Mouse (Mus musculus): ENCODE data around the gene Ankfy1.

The Ankfy1 gene

DNA sequence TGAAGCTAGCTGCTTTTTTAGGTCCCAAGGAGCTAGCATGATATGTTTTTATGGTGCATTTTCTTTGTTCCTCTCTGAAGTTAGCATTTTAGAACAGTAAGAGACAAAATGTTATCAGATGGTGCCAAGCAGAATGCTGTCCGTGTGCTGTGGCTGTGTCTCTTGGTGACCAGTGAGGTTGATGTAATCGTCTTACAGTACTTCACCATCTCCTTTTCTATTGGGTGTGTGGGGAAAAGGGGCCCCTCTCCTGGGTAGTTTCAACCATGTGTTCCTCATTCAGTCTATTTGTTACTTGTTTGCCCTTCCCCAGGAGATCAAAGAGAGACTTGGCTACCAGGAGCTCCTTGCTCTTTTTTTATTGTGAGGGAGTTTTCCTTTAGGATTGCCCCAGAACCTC, 33.4 kb downstream of the Ankfy1 start:
- in situ Hi-C loops (cut with MboI, MseI) = no loop called here

GRCm38 (mm10) chr11:72723871-72724270, 34.1 kb downstream of the Ankfy1 start:
- in situ Hi-C loops (cut with MboI, MseI) = no loop called here

DNA sequence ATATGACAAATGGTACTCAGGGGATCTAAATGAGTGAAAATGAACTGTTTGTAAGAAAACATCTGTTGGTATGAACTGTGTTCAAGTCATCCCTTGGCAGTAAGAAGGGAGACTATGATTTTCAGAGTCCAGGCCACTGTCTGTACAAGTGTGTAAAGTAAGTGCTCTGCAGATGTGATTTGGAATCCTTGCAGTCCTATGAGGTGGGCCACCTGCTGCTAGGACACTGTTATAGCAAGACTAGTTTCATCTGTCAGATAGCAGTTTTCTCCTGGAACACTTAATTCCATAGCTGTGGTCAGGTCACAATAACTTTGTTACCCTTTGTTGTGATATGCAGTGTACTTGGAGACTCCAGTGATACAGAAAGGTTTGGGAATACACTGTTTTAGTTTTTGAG, 36.2 kb downstream of the Ankfy1 start:
- in situ Hi-C loops (cut with MboI, MseI) = no loop called here

DNA sequence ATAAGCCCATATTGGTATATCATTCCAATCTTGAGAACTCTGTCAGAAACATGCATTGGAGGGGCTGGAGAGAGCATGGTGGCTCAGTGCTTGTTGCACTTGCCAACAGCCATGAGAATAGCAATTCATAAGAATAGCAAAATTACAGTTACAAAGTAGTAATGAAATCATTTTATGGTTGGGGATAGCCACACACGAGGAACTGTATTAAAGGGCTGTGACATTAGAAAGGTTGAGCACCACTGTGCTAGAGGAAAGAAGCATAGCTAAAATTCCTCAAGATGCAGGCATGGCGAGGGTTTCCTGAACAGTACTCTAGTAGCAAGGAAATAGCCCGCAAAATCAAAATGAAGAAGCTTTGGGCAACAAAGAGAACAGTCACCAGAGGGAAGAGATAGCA, 43.9 kb downstream of the Ankfy1 start:
- in situ Hi-C loops (cut with MboI, MseI) = no loop called here

DNA sequence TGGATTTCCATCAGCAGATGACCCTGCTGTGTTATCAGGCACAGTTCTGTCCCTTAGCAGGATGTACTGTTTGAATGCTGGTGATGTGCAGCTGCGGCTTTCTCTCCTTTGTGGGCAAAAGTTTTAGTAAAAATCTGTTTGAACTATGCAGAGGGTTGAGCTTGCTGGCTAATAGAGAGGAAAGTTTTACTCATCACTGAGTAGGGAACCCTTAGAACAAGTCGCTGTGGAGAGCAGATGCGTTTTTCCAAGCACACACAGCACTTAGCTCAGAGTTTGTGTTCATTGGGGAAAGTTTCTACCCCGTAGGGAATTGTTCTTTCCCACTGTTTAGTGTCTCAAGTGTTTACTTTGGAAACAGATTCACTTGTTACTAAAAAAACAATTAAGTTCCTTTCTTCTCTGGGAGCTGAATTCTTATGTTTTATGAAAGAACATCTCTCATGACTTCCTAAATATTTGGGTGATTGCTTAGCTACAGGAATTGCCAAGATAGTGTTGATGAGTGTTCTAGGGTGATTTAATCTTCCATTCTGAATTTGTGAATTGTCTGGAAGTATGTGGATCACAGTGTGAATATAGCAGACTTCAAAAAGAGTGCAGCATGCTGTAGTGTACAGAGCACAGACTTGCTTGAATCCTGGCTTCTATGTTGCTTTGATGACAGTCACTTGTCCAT, 45.2 kb downstream of the Ankfy1 start:
- in situ Hi-C loops (cut with MboI, MseI) = loop anchor here (5.0 kb wide), 1 partner anchor 158 kb away; no protein-coding TSS in a partner anchor

DNA sequence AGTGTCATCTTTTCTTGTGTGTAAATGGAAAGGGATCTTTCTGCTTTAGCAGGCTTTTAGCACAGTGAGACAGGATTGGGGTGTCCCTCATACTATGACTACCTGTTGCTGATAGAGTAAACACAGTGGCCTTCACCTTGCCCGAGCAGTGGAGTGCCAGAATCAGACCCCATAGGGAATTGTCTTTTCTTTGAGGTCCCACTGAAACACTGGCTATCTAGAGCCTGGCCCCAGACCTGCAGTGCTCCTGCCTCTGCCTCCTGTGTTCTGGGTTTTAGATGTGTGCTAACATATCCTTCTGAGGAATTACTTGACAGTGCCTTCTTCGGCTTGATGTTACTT, 45.7 kb downstream of the Ankfy1 start:
- in situ Hi-C loops (cut with MboI, MseI) = loop anchor here (5.0 kb wide), 1 partner anchor 158 kb away; no protein-coding TSS in a partner anchor

DNA sequence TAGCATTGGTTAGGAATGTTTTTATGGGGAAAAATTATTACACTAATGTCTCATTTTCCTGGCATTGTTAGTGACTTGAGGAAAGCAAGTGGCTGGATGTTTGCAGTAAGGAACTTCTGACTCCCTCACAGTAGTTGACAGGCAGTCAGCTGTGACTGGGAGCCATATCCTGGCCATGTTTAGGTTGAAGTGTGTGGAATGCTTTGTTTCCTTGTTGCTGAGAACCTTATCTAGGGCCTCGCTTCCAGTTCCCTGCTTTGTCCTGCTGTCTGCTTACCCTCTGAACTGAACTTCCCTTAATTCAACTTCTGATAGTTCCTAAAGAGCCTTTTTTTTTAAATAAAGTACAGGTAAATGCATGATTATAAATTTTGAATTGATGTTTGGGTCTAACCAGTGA, 46.5 kb downstream of the Ankfy1 start:
- in situ Hi-C loops (cut with MboI, MseI) = loop anchor here (5.0 kb wide), 1 partner anchor 159 kb away; no protein-coding TSS in a partner anchor

- in situ Hi-C loops (cut with MboI, MseI) = loop anchor here (5.0 kb wide), 1 partner anchor 160 kb away; no protein-coding TSS in a partner anchor
These were observed 47.7 kb downstream of the Ankfy1 start for GRCm38 (mm10) chr11:72737517-72737916.

- in situ Hi-C loops (cut with MboI, MseI) = loop anchor here (5.0 kb wide), 1 partner anchor 162 kb away; no protein-coding TSS in a partner anchor
These were observed 49.2 kb downstream of the Ankfy1 start for GRCm38 (mm10) chr11:72739048-72739447.

DNA sequence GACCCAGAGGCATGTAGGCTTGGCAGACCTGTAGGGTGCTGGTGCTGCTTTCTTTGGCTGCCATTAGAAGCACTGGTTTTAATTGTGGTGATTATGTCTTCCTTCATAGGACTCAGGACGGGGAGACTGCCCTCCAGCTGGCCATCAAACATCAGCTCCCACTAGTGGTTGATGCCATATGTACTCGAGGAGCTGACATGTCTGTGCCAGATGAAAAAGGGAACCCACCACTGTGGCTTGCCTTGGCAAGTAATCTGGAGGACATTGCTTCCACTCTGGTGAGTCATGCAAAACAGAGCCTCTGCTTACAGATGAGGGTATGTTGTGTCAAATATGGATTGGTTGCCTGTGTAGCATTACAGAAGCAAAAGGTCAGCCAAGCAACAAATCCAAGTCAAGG, 62.1 kb downstream of the Ankfy1 start:
- in situ Hi-C loops (cut with MboI, MseI) = no loop called here

DNA sequence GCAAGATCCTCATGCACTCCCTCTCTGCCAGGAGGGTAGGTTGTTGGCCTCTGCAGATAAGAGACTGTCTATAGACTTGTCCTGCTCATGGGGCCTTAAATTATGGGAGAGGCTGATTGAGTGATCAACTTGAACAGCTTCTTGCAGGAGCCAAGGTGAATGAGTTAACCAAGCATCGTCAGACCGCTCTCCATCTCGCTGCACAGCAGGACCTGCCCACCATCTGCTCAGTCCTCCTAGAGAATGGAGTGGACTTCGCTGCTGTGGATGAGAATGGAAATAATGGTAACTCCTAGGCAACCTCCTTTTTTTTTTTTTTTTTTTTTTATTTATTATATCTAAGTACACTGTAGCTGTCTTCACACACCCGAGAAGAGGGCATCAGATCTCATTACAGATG, 68.5 kb downstream of the Ankfy1 start:
- in situ Hi-C loops (cut with MboI, MseI) = no loop called here

- in situ Hi-C loops (cut with MboI, MseI) = no loop called here
These were observed 69.8 kb downstream of the Ankfy1 start for GRCm38 (mm10) chr11:72759581-72759980.

GRCm38 (mm10) chr11:72760781-72761180, 71.0 kb downstream of the Ankfy1 start:
- in situ Hi-C loops (cut with MboI, MseI) = no loop called here

DNA sequence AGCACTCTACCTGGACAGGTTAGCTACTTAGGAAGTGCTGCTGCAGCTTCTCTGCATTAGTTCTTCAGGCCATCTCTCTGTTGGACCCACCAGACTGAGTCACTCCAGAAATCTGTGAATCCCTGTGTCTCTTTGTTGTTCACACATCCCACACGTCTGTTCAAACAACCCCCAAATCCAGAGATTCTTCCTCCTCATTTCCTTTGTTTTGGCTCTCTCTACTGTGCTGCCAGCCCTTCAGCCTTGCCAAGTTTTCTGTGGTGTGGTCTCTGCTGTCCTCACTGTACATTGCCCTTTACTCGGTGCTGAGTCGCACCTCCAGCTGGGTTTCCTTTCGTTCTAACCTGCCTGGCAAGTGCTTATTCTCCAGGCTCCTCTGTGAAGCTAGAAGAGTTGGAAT, 74.5 kb downstream of the Ankfy1 start:
- in situ Hi-C loops (cut with MboI, MseI) = no loop called here

DNA sequence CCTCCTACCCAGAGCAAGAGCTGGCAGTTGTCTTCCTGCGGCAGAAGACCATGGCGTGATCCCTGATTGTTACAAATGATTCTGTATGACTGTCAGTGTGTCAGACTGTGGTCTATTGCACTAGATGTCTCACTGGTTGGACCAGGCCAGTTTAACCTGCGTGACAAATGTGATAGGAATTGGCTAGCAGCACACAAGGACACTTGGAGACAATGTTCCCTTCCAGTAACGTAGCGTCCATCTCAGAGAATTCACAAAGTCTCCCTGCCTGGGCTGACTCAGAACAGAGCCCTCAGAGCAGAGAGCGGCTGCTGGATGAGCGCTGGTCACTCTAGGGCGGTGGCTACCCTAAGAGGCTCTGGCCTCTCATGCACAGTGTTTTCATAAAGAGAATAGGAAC, 77.9 kb downstream of the Ankfy1 start:
- in situ Hi-C loops (cut with MboI, MseI) = no loop called here

DNA sequence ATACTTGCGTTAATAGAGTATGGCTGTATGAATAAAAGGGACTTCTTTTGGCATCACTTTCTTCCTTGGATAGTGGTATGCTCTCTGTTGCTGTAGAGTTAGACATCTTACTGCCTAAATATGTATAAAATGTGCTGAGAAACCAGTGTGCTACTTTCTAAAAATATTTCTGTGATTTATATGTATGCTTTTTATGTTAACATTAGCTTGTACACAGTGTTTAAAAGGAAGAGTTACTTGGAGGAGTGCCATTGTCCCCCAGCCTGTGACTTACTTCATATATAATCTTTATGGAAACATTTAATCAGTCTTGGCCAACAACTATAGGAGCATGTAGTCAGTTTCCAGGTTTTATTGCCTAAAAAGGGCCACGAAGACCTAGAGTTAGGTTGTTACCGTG, 79.3 kb downstream of the Ankfy1 start:
- in situ Hi-C loops (cut with MboI, MseI) = no loop called here

DNA sequence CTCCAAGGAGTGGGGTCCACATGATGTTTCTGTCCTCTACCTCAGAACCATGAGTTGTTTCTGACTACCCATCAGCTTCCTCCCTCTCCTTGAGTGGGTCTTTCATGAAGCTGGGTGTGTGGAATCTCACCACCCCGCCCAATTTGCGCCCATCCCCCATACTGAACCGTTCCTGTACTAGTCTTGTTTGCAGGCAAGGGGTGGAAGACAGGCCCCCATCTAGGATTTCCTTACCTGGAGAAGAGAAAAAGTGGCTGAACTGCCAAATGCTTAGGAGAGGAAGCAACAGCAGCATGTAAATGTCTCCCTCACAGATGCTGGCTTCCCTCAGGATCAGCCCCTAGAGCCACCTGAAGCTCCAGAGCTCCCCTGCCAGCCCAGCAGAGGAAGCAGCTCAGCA, 80.5 kb downstream of the Ankfy1 start:
- in situ Hi-C loops (cut with MboI, MseI) = loop anchor here (10.0 kb wide), 1 partner anchor 196 kb away; no protein-coding TSS in a partner anchor

DNA sequence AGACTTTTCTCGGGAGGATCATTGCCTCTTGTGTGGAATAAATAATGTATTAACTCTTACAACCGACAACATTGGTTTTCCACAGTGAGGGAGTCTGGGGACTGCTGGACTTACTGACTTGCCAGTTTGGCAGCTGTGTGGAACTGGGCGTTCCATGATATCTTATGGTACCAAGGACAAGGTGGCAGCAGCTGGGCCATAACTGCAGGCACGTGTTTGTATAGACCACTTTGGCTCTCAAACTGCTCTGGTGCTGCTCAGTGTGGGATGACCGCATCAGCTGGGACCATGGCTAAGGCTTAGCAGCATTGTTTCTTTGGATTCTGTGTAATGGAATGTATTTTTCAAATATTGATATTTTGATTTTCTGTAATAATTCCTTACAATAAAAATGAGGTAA, 81.0 kb downstream of the Ankfy1 start:
- in situ Hi-C loops (cut with MboI, MseI) = loop anchor here (10.0 kb wide), 1 partner anchor 196 kb away; no protein-coding TSS in a partner anchor

DNA sequence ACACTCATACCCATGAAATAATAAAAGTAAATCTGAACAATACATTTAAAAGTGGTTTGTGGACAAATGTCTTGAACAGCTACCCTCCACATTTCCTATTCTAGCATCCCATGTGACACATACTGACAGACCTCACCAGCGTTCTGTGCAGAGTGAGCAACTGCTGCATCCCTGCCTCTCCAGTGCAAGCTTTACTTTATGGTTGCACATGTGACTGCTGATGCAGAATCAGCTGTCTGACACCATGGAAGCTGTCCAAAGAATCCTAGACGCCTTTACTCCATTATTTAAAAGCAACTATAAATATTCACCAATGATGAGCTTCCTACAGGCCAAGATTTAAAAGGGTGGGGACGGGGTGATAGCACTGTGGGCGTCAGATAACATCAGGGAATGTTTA, 81.7 kb downstream of the Ankfy1 start:
- in situ Hi-C loops (cut with MboI, MseI) = loop anchor here (10.0 kb wide), 1 partner anchor 197 kb away; no protein-coding TSS in a partner anchor

GRCm38 (mm10) chr11:72772611-72773010, 82.8 kb downstream of the Ankfy1 start:
- in situ Hi-C loops (cut with MboI, MseI) = loop anchor here (10.0 kb wide), 1 partner anchor 198 kb away; no protein-coding TSS in a partner anchor

DNA sequence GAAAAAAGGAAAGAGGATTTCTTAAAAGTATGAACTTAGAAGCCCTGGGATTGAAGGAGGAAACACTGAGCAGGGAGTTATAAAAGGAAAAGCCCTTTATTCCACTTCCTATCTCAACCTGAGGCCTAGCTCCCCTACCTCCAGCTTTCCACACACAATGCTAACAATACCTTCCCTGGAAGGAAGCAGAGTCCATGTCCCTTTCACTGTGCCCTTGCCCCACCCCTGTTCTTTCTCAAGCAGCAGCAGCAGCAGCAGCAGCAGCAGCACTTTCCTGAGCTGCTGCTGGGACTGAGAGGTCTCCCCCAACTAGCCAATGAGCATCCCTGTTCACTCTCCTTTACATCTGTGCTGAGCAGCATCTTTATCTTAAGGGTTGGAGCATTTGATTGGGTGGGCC, 89.2 kb downstream of the Ankfy1 start:
- in situ Hi-C loops (cut with MboI, MseI) = loop anchor here (10.0 kb wide), 1 partner anchor 204 kb away; no protein-coding TSS in a partner anchor

- in situ Hi-C loops (cut with MboI, MseI) = no loop called here
These were observed 92.3 kb downstream of the Ankfy1 start for GRCm38 (mm10) chr11:72782103-72782502.

- in situ Hi-C loops (cut with MboI, MseI) = no loop called here
These were observed 92.7 kb downstream of the Ankfy1 start for GRCm38 (mm10) chr11:72782503-72782902.

All from T-helper 1 cell (primary cell).